8 mouse cellular contexts compared by ENCODE assay signal in the genomic region with DNA sequence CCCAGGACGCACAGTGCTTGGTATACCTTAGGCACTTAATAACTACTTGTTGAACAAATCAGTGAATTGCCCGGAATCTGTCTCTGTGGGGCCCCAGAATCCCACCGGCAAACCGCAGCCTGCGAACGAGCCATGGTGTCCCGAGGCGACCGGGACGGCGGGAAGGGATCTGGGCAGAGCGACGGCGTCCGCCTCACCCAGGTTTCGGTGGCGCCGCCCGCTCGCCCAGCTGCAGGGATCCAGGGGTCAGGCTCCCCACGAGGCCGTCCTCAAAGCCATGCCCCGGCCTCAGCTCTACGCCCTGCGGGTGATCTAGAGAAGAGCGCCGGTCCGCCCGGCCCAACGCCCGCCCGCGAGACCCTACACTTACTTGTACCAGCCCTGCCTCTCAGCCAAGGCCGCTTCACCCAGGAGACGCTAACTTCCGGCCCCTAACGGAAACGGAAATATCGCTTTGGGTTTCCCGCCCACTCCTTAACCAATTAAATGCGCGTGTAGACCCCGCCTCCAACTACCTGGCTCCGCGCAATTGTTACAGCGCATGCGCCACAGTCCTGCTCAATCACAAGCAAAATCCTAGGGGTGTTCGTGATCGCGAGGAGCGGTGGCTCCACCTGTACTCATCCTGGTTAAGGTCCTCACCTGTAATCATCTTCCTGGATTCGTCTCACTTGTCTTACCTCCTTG. TPM values are rescaled to one million over a fixed set of nuclear protein-coding genes. Genes with fewer than 3 reads are reported as not detected.
DNase-seq lines count a peak whose midpoint lies in the region; ATAC-seq lines count a peak whose summit lies in the region.

TSS of gene Elof1 (minus strand) at position 433 of the 687 bp plus-strand sequence.

- H3K9me3 ChIP-seq in hindbrain, embryonic 12.5 days (replicated peaks): no peaks in the 10 kb centered on the region

- peaks cover 21% of the 10 kb centered on the region for H3K4me1 ChIP-seq in hindbrain, embryonic 12.5 days

- H3K36me3 ChIP-seq in hindbrain, embryonic 12.5 days: peaks cover 23% of the 10 kb centered on the region

- peak within 1 kb of the TSS; percentile 88 for H3K9ac ChIP-seq in hindbrain, embryonic 12.5 days

- DNase-seq in NIH3T3 (ENCODE audit: low read depth): peak; percentile 96
- DNase-seq in cerebellum, postnatal 10 days: peak; percentile 95 to 97
- DNase-seq in frontal cortex, postnatal 10 days (ENCODE audit: low spot score in 2 of 2): peak; percentile 91 to 92
- peak; percentile 93 to 97 for DNase-seq in layer of hippocampus, postnatal 14 days (ENCODE audit: low spot score in 2 of 2)
- DNase-seq in lung, postnatal 14 days: peak; percentile 92
- peak; percentile 93 for DNase-seq in retina, adult 2 months (ENCODE audit: low read depth, low spot score)
- peak; percentile 92 to 95 for DNase-seq in thymus, postnatal 36 days

- H3K4me3 ChIP-seq in hindbrain, embryonic 12.5 days: peak within 1 kb of the TSS; percentile 87

- peak; percentile 96 for ATAC-seq in hindbrain, embryonic 12.5 days (ENCODE audit: low FRiP score)

- H3K4me2 ChIP-seq in hindbrain, embryonic 12.5 days (replicated peaks): peak within 1 kb of the TSS; percentile 84

- peak within 1 kb of the TSS; percentile 70; the same call in 1 of the 2 replicates for H3K27ac ChIP-seq in hindbrain, embryonic 12.5 days

- WGBS in hindbrain, embryonic 12.5 days: under 1% methylated on average over 52 of the region's 52 CpGs

- H3K27me3 ChIP-seq in hindbrain, embryonic 12.5 days: no peaks in the 10 kb centered on the region

RNA-seq across cellular contexts. Expression of gene Elof1, which starts in this region (rescaled TPM):
- polyA plus RNA-seq in hindbrain, embryonic 12.5 days (2016; fragmentation: Nextera tagmentation; extraction: Ambion mirVana): 161 and 177 TPM in 2 replicates
- 10 to 100 TPM; 57.0 to 58.0 TPM for total RNA-seq in layer of hippocampus, postnatal 14 days (2021)

Comparison
In these comparisons a context has a peak if more than half of its experiments do, and no peak if none do; other contexts are left out.
1. Peak in every context shown above with its lines: DNase-seq, ATAC-seq, H3K4me3 ChIP-seq and H3K27ac ChIP-seq.